Mouse (Mus musculus) kidney, adult 18-20 months (tissue): ENCODE measurements around the gene Mrtfb.
A peak's percentile ranks its signal among the peaks of the same experiment; 100 is the strongest.

Source experiments
- DNase-seq: peaks from one replicate; pipeline ENCODE4 v3.0.0; 2021

Gene Mrtfb

DNA sequence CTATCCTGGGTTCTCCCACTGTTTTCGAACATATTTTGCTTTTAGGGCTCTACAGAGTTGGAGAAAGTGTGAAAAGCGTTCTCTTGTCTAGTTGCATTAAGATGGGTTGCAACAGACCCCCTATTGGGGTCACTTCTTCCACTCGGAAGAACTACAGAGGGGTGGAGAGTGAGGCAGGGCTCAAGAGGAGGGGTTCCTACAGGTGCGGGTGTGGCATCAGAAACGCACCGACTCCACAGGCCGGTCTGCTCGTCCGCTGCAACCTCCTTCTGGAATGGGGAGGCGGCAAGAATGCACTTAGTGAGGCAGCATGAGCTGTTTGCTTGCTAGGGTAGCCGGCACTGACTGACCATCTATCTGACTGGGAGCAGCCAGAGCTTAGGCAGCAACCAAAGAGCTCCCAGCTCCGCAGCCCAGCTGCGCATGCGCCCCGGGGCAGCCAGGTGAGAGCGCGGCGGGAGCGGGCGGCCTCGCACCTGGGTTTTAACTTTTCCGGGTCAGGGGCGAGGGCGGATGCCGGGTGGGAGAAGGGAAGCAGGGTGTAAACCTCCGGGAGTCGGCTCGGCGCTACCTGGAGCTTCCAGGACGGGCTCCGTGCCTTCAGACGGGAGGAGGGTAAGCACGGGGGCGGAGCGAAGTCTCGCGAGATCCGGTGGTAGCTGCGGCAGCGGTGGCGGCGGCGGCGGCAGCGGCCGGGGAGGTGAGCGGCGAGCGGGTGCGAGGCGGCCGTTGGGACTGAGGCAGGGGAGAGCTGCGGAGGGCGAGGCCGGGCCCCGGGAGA, at the start of gene Mrtfb:
TSS of gene Mrtfb (plus strand) at position 627 of the 781 bp plus-strand sequence.
- peak; percentile 96 for DNase-seq

DNA sequence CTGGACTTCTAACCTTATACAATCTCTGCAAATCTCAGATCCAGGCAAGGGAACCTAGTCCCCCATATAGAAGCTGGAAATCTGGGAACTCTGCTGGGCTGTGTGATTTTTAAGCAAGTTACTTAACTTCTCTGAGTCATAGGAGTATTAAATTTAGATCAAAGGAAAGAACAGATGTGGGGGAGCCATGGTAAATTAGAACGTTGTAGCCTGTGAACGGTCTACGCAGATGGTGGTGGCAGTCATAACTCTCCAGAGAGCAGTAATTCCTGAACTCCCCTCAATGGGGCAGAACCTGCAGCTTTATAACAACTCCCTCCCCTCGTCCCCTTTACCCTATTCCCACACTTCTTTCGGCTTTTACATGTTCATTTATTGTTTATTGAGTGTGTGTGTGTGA, 48.6 kb upstream of the Mrtfb start:
- no peak for DNase-seq

DNA sequence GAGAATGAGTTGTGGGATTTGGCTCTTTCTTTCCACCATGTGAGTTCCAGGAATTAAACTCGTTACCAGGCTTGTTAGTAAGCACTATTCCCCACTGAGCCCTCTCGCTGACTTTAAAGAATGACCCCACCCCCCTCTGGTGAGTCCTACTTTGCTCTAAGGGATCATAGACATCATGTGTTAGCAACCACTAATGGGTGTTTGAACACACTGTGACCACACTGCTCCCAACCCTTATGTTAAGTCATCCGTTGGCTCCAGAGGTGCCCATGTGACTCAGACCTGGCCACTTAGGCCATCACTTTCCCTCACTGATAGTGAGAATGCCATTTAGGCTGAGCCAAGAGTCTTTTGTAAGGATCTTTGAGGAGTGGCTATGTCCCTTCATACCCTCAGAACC, 48.2 kb upstream of the Mrtfb start:
- DNase-seq, result no peak

DNA sequence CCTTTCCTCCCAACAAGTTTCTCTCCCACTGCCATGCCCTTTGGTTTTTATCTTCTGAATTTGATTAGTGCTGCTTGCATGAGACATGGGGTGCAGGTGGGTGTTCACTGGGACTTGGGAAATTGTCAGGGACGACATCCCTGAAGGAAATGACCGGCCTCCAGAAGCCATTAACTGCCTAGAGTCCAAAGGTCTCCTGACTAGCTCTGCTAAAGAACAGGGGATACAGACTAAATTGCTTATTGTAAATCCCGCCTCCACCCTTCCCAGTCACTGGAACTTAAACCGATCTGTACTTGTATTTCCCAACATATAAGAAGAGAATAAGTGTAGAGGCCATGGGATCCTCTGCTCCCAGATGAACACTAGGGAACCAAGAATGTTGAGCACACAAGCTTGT, 43.5 kb upstream of the Mrtfb start:
- DNase-seq, result no peak

DNA sequence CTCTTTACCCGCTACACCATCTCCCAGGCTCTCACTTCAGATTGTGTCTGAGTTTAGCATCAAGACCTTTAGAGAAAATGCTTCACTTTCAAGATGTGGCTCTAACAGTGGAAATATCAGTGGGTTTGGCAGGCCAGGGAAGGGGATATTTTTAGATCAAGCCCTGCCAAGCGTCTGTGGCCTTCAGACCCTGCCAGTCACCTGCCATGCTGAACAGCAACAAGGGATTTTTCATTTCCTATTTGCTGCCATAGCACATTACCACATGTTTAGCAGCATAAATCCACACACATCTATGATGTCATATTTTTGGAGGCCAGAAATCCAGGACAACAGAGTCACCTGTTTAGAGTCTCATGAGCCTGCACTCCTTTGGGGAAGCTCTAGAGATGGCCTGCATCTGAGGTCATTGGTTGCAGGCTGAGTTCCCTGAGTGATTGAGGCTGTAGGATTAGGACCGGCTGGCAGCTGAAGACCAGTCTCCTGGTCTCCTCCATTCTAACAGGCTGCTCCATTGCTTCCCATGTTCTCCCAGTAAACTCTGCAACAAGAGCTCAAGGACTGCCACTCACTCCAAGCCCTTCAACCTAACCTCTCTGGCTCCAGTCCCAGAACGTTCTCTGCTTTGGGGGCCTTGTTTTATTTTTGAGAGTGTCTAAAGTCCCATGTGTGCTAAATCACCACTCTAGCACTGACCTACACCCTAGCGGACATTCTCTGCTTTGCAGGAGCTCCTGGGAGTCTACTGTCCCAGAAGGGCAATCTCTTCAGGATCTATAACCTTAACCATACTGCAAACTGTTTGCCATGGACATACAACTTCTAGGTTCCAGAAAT, 39.9 kb upstream of the Mrtfb start:
- no peak for DNase-seq

DNA sequence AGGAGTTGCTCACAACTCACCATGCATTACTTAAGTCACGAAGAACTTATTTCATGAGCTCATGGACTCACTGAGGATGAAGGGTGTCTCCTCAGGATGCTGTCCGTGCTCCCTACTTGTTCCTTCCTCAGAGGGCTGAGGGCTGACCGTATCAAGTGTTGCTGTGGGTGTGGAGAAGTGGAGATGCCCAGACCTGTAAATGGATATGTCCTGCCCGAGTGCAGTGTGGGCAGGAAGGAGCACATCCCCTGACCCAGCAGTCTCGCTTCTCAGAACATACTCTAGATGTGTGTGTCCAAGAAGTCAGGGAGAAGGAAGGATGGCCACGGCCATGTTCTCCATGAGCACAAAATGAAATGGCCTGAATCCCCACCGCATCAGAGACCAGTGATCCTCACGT, 38.3 kb upstream of the Mrtfb start:
- DNase-seq, result no peak

DNA sequence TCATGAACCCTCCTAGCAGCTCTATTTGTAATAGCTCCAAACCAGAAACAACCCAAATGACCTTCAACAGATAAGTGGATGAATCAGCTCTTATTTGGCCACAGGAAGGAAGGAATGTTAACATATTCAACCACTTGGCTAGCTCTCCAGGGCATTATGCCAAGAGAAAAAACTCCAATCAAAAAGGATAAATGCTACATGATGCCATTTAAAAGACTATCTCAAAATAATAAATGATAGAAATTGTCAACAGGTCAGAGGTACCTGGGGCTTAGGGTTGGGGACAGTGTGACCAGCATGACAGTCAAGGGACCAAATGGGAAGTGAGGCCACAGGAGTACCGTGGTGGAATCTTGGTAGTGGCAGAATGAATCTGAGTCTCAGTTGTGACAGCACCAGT, 34.8 kb upstream of the Mrtfb start:
- DNase-seq, result no peak

DNA sequence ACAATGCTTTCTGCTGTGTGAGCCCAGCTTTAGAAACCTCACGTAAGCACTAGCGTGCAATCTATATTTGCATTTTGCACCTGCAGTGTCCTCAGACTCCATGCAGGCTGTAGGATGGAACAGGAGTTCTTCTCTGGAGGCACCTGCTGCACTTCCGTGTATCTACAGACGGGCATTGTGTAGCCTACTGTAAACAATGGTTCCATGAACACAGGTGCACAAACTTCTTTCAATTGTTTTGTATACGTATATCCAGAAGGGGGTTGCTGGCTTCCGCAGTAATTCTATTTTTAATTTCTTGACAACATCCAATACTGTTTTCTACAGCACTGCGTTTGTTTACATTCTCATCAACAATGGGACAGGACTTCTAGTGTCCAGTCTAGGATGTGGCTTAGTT, 24.2 kb upstream of the Mrtfb start:
- DNase-seq, result no peak

DNA sequence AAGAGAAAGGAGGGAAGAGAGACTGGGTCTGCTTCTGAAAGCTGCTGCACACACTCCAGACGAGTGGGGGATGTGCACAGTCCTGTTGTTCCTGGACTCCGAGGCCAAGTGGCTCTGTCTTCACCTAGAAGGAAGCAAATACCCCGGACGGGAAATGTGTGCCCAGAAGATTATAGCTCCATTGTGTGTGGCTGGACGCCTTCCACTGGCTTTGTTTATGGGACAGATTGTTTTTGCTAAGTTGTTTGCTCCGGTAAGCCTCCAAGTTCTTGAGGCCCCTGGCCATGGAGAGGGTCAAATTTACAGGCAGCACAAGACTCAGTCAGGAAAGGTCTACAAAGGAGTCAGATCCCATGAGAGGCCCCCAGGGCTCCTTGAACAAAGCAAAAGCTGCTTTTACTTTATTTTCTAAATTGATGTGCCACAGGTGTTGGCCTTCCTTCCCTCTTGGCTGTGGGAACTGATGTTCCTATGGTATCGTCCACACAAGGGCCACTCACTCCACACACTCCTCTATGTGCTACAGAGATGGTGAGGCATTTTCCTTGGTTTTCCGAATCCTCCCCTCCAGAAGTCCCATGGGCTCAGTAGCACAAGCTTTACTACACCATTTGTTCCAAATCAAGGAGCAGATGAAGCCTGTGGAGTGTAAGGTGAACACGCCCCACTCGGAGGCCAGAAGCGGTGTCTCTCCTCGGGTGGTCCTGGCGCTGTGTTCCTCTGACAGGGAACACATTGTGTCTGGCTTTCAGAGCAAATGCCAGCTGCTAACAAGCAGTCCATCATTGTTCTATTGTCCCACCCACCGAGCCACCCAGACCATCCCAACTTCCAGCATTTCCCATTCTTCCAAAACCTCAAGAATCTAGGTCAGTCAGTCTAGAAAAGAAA, 23.1 kb upstream of the Mrtfb start:
- peak; percentile 34 for DNase-seq

DNA sequence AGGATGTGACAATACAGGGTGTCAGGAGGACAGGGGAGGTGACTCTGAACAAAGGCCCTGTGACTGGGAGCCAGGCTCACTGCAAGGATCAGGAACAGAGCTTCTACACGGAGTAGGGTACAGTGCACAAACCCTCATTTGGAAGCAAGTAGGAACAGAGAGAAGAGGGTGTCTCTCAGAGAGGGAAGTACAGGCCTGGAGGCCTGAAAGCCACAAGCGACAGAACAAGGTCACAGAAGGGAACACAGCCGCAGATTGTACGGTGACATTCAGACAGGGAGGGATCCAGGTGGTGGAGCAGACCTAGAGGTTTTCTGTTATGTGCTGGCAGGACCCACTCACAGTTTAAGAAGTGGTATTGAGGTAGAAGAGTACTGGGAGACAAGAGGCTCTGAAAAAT, 17.2 kb upstream of the Mrtfb start:
- DNase-seq, result no peak

DNA sequence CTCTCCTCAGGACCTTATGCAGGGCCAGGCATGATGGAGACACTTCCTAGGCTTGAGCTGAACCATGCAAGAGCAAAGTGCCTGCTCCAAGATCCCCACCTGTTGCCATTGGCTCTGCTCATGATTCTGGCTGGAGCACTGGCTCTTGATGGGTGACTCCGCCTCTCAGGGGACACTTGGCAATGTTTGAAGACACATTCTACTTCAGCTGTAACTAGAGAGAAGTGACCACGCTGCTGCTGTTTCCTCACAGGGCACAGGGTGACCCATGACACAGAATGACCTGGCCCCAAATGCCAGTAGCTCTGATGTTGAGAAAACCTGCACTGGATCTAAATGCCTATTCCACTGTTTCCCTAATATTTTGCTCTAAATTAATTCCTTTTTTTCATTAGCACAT, 16.7 kb upstream of the Mrtfb start:
- DNase-seq, result no peak

DNA sequence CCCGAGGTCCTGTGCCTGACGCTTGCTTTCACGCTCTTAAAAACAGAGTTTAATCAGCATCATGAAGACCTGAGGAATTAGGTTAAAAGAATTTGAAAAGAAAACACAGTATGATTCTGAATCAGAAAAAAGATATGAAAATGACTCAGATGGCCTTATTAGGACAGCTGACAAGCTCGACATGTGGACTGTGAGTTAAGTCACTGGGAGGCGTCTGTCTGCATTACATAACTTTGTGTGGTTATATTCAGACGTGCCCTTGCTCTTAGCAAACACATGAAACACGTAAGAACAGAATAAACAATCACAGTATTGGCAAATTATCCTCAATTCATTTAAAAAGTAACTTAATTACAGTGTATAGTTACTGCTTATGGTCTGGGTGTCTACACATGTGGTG, 16.0 kb upstream of the Mrtfb start:
- DNase-seq, result no peak

DNA sequence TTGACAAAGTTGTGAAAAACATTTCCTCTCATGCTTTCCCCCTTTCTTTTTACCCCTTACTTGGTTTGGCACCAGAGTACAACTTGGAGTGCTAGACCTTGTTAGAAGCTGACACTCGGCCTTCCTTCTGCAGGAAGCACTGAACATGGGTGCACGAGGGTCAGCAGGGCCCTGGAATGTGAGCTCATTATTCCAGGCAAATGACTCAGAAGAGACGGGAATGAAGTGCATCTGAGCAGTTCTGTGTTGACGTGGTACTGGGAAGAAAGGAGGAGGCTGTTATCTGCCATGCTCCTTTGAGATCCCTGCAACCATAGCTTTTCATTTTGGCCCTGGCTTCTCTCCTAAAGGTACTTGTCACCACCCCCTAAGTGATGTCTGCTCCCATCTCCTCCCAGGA, 10.6 kb upstream of the Mrtfb start:
- no peak for DNase-seq

DNA sequence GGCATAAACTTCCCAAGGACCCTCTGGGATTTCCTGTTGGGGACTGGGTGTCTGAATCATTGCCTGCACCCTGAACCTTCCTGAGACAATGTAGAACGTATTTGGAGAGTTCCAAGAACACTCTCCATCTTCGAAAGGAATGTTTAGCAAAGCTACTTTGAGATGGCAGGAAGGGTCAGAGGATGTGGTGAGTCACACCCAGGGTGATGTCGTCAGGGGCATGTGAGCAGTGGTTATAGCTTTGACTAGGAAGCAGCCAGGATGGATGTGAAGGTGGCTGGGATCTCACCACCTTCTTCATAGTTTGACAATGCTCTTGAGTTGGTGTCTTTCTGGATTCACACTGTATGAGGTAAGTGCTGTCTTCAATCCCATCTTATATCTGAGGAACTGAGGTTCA, 9.4 kb upstream of the Mrtfb start:
- DNase-seq, result no peak

DNA sequence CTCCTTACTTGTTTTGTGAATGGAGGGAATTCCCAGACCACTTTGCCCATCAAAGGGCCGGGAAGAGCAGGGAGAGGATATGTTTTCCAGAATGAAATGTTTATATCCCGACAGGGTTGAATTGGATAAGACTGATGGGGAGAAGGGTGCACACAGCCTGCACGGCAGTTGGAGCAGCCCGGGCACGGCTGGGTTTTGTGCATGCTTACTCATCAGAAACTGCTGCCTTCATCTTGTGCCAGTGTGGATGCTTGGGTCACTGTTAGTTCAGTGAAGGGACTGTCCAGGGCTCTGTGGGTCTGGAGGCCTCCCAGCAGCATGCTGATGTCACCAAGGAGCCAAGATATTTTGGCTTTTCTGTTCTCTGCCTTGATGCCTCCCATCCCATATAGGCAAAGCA, 6.2 kb upstream of the Mrtfb start:
- DNase-seq, result no peak

DNA sequence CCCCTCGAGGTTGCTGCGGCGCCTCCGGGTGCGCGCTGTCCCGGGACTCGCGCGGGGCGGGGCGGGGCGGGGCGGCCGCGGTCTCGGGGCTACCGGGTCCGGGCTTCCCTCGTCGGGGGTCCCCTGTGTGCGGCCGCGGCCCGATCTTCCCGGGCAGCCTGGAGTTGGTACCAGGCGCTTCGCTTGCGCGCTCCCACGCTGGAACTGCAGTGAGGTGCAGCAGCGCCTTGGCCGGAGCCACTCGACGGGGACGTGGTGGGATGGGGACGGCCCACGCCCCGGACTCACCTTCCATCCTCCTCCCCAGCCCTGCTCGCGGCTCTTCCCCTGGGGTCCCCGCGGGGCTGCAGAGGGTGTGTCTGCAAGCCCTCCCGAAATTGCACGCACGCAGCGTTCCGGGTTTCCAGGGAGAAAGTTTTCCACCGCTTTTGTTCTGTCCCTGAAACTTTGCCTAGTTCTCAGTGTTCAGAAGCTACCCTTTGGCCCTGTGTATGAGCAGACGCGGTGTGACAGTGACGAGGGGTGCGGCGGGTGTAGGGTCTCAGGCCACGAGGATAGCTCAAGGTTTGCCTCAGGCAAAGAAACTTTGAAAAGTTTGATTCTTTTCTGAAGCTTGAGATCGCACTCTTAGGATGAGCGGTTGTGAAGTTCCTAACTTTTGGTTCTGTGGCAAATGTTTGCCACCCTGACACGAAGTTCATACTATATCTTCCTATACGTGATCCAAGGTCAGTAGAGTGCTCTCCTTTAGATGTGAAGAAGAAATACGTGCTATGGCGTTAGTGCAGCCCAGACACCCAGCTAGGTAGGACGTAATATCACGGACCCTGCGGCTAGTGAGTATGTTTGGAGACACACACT, 616 bp downstream of the Mrtfb start:
- DNase-seq, result peak; percentile 10

DNA sequence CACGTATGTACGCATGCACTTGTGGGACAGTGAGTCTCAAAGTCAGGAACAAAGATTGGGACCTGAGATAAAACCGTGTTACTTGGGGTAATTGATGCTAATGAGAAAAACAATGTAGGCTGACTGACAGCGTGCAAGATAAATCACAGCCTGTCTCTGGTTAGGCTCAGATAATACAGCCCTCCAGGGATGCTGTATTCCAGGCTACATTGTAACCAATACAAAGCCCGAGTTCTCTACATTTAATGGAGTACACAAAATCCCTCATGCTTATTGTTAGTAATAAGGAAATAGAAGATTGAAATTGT, 1.2 kb downstream of the Mrtfb start:
- DNase-seq, result no peak

DNA sequence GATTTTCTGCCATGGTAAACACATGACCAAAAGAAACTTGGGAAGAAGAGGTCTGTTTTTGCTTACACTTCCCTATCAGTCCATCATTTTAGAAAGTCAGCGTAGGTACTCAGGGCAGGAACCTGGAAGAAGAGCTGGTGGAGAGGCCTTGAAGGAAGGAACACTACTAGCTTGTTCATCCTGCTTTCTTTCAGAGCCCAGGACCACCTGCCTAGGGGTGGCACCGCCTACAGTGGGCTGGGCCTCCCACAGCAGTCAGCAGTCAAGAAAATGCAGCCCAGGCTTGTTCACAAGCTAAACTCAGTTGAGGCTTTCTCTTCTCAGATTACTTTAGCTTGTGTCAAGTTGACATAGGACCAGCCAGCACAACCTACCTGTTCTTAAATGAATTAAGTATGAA, 2.7 kb downstream of the Mrtfb start:
- no peak for DNase-seq

DNA sequence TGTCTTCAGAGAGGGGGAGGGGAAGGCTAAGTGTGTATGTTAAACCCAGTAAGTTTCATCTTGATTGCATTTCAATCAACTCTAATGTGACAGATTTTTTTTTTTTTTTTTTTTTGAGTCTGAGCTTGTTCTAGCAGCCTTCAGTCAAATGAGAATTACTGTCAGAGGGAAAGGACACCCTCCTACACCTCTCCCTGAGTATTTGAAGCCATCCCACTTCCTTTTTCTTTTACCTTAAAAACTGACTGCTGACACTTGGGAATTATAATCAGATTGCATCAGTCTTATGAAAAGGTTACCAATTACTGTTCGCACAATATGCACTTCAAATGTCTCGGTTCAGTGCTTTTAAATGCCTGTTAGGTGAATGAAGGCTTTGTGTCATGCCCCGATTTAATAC, 10.0 kb downstream of the Mrtfb start:
- DNase-seq, result no peak

DNA sequence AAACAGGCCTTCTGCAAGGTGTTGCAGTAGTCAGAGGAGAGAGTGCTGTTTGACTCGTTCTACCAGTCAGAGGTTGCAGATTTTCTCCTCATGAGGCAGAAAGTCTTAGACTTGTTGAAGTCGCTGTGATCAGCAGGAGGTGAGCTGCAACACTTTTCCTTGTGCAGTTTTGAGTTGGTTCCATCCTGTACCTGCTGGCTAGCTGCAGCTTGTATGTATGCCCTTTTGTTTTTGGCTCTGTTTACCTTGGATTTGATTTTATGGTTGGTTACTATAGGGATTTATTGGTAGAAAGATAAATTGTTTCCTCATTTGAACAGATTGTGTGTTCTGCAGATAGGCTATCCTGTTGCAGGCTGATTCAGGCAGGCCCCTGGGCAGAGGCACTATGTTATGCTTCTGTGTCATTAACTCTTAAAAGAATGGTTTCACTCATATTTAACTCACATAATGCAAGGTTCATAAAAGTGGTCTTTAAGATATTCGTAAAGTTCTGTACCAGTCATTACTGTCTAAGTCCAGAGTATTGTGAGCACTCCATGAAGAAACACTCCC, 11.1 kb downstream of the Mrtfb start:
- DNase-seq, result no peak

DNA sequence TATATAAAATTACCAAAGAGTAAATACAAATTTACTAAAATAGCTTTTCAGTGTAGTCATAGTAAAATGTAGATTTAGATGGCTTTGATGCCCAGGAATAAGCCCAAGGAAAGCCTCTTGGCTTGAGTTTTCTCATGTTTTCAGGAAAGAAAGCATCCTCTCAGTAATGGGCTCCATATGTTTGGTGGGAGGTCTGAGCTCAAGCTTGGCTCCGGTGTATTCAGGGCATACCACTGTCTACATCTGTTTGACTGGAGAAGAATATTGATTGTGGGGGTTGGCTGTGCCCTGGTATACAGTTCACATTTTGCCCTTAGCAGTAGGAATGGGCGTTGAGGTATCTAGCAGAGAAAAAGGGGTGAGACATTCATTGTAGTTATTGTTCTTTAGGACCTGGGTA, 13.1 kb downstream of the Mrtfb start:
- no peak for DNase-seq

DNA sequence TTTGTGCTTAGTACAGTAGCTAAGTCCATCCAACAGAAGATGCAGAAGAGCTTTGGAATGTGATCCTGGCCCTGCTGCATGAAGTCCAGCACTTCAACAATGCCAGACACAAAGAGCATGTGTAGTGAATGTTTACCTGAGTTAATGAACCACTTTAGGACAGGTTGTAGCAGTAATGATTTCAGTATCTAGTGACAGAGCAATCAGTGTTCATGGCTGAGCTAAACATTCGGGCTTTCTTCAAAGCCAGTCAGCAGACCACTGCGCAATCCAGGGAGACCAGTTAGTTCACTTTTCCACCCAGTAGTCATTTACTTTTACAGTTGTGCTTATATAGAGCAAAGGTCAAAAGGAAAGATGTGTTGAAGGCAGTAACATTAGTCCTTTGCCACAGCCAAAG, 20.0 kb downstream of the Mrtfb start:
- DNase-seq, result peak; percentile 17
